Mouse (Mus musculus) forebrain, postnatal 0 days (tissue): ENCODE data around the gene S1pr5. TPM values are rescaled to one million over a fixed set of nuclear protein-coding genes. Genes with fewer than 3 reads are reported as not detected.
"Not testable (repeated sequence)": the region's sequence is repeated elsewhere in the genome, so short reads cannot be mapped to it uniquely, and the experiment has no call there.

ENCODE experiments used
- ATAC-seq: fragments of 200-750 bp; cut with Nextera tagmentation; 2 replicates; pipeline ENCODE4 v1.8.0; 2017; ENCODE audit warnings: mild to moderate bottlenecking, moderate library complexity
- DNase-seq: peaks from one replicate; pipeline ENCODE4 v3.0.0-alpha.2; 2015
- H3K27ac ChIP-seq: fragments of 300-500 bp; sonication (generic); 2 replicates; pipeline ENCODE4 v1.5.1; 2014; ENCODE audit warnings: low read depth, mild to moderate bottlenecking, antibody characterized with exemption, low read length, moderate library complexity, mixed read lengths
- H3K27me3 ChIP-seq: fragments of 300-500 bp; sonication (generic); 2 replicates; pipeline ENCODE4 v1.6.1; 2014; ENCODE audit warnings: mild to moderate bottlenecking, low read length, mixed read lengths; ENCODE audit not compliant: insufficient read depth
- H3K36me3 ChIP-seq: fragments of 300-500 bp; sonication (generic); 2 replicates; pipeline ENCODE4 v1.6.1; 2014; ENCODE audit warnings: mild to moderate bottlenecking, moderate library complexity; ENCODE audit not compliant: insufficient read depth
- H3K4me1 ChIP-seq: fragments of 300-500 bp; sonication (generic); 2 replicates; pipeline ENCODE4 v1.6.1; 2014; ENCODE audit warnings: antibody characterized with exemption; ENCODE audit not compliant: insufficient read depth
- H3K4me2 ChIP-seq: fragments of 300-500 bp; sonication (generic); 2 replicates; pipeline ENCODE4 v1.6.1; 2014; ENCODE audit warnings: low read depth, mild to moderate bottlenecking, moderate library complexity
- H3K4me3 ChIP-seq: fragments of 300-500 bp; sonication (generic); 2 replicates; pipeline ENCODE4 v1.5.1; 2014; ENCODE audit warnings: low read depth, low read length, mixed read lengths
- H3K9ac ChIP-seq: fragments of 300-500 bp; sonication (generic); 2 replicates; pipeline ENCODE4 v1.6.1; 2014; ENCODE audit warnings: mild to moderate bottlenecking
- H3K9me3 ChIP-seq: fragments of 300-500 bp; sonication (generic); 2 replicates; pipeline ENCODE4 v1.6.1; 2016; ENCODE audit warnings: low read length
- CTCF ChIP-seq: sonication (generic); IDR thresholded peaks from 2 replicates; pipeline ENCODE4 v1.5.1; 2016; ENCODE audit warnings: antibody characterized with exemption, control low read depth, low read depth
- WGBS: fragments of 180-500 bp; shearing (Covaris S2); extraction: QIAGEN DNeasy Blood & Tissue Kit; methylation state at CpG from one replicate; pipeline ENCODE4 v1.1.7; 2014; 5-methylcytosine and 5-hydroxymethylcytosine counted together
- polyA plus RNA-seq: library from polyadenylated mRNA; unstranded; fragments of >200 nt; fragmentation: Nextera tagmentation; extraction: Ambion mirVana; gene quantifications from 2 replicates; pipeline ENCODE4 v1.2.1, GENCODE M21; 2015
- total RNA-seq: library from RNA; depleted of rRNA; stranded (reverse); fragments of >200 nt; gene quantifications from 2 replicates; pipeline ENCODE4 v1.2.3, GENCODE M21; 2014; rRNA removed

Gene S1pr5
- total RNA-seq (2.7 and 2.8 TPM in 2 replicates), polyA plus RNA-seq (1.9 and 2.3 TPM in 2 replicates)

GRCm38 (mm10) chr9:21248326-21248725 is at the start of gene S1pr5:
Gene S1pr5 (minus strand): TSS chr9:21248443.
- no peaks in the 10 kb centered on the region for H3K4me1 ChIP-seq
- no peaks in the 10 kb centered on the region for H3K9me3 ChIP-seq
- H3K36me3 ChIP-seq: no peaks in the 10 kb centered on the region
- H3K4me3 ChIP-seq: no peak within 1 kb of the TSS
- no peak for ATAC-seq
- TF ChIP-seq CTCF: no peak
- no peak for DNase-seq
- no peak within 1 kb of the TSS for H3K27ac ChIP-seq
- no peak within 1 kb of the TSS for H3K4me2 ChIP-seq
- peaks cover 49% of the 10 kb centered on the region for H3K27me3 ChIP-seq
- WGBS: 2% methylated on average over 30 of the region's 30 CpGs
- no peak within 1 kb of the TSS for H3K9ac ChIP-seq

GRCm38 (mm10) chr9:21292271-21292670 is 44.0 kb upstream of the S1pr5 start:
- no peak for DNase-seq
- H3K27me3 ChIP-seq: no peaks in the 10 kb centered on the region
- H3K4me3 ChIP-seq: no peak overlapping the region
- H3K9me3 ChIP-seq: no peaks in the 10 kb centered on the region
- 94% methylated on average over 3 of the region's 3 CpGs for WGBS
- no peak for ATAC-seq
- H3K36me3 ChIP-seq: no peaks in the 10 kb centered on the region
- H3K27ac ChIP-seq: no peak overlapping the region
- no peak overlapping the region for H3K9ac ChIP-seq
- H3K4me1 ChIP-seq: peaks cover 13% of the 10 kb centered on the region; the same call in 1 of the 2 replicates
- TF ChIP-seq CTCF: no peak
- H3K4me2 ChIP-seq: no peak overlapping the region

- H3K9me3 ChIP-seq, H3K27me3 ChIP-seq, H3K36me3 ChIP-seq, DNase-seq, H3K9ac ChIP-seq, H3K27ac ChIP-seq, ATAC-seq: not testable (repeated sequence)
- H3K4me3 ChIP-seq: peak overlapping the region; percentile 71
- WGBS: 17% methylated on average over 7 of the region's 7 CpGs
- peak overlapping the region; percentile 76 for H3K4me2 ChIP-seq
- H3K4me1 ChIP-seq: peaks cover 17% of the 10 kb centered on the region; the same call in 1 of the 2 replicates
Observed at GRCm38 (mm10) chr9:21291868-21292267, 43.6 kb upstream of the S1pr5 start.

- H3K4me2 ChIP-seq: peak within 1 kb of the TSS; percentile 76
- peak within 1 kb of the TSS; percentile 71 for H3K4me3 ChIP-seq
- H3K9ac ChIP-seq: peak within 1 kb of the TSS; percentile 79
- ATAC-seq: peak; percentile 94
- peak; percentile 98 for DNase-seq
- no peaks in the 10 kb centered on the region for H3K27me3 ChIP-seq
- WGBS: under 1% methylated on average over 48 of the region's 51 CpGs
- peak within 1 kb of the TSS; percentile 80 for H3K27ac ChIP-seq
- H3K9me3 ChIP-seq: no peaks in the 10 kb centered on the region
- peak; percentile 32 for TF ChIP-seq CTCF
- no peaks in the 10 kb centered on the region for H3K36me3 ChIP-seq
- peaks cover 21% of the 10 kb centered on the region; the same call in 1 of the 2 replicates for H3K4me1 ChIP-seq
Observed at GRCm38 (mm10) chr9:21291022-21291787, 43.0 kb upstream of the S1pr5 start, which contains the start of gene Cdkn2d. Gene Cdkn2d (minus strand): TSS chr9:21291407.

GRCm38 (mm10) chr9:21290589-21290988 is 42.3 kb upstream of the S1pr5 start:
- Histone ChIP-seq H3K9me3 (no peaks in the 10 kb centered on the region), H3K27ac (peak overlapping the region; percentile 80), H3K4me1 (peaks cover 21% of the 10 kb centered on the region; the same call in 1 of the 2 replicates), H3K27me3 (no peaks in the 10 kb centered on the region), H3K4me3 (peak overlapping the region; percentile 71), H3K36me3 (no peaks in the 10 kb centered on the region), H3K4me2 (peak overlapping the region; percentile 76), H3K9ac (peak overlapping the region; percentile 79)
- no peak for ATAC-seq
- TF ChIP-seq CTCF: no peak
- DNase-seq: no peak
- WGBS: 1% methylated on average over 20 of the region's 20 CpGs

- no peak for ATAC-seq
- H3K27ac ChIP-seq: no peak overlapping the region
- no peak overlapping the region for H3K4me3 ChIP-seq
- H3K4me2 ChIP-seq: peak overlapping the region; percentile 76
- 95% methylated on average over 2 of the region's 2 CpGs for WGBS
- H3K9me3 ChIP-seq: no peaks in the 10 kb centered on the region
- no peak for TF ChIP-seq CTCF
- H3K36me3 ChIP-seq: peaks cover 8% of the 10 kb centered on the region
- DNase-seq: no peak
- no peaks in the 10 kb centered on the region for H3K27me3 ChIP-seq
- no peak overlapping the region for H3K9ac ChIP-seq
- peaks cover 21% of the 10 kb centered on the region; the same call in 1 of the 2 replicates for H3K4me1 ChIP-seq
Observed at GRCm38 (mm10) chr9:21289337-21289671, 41.1 kb upstream of the S1pr5 start.
